Mouse (Mus musculus): ENCODE data around the gene Meaf6. TPM values are rescaled to one million over a fixed set of nuclear protein-coding genes. Genes with fewer than 3 reads are reported as not detected.
A peak's percentile ranks its signal among the peaks of the same experiment; 100 is the strongest.

The Meaf6 gene
- polyA plus RNA-seq, 1 experiment from 2014 or later, result 49.2 TPM

DNA sequence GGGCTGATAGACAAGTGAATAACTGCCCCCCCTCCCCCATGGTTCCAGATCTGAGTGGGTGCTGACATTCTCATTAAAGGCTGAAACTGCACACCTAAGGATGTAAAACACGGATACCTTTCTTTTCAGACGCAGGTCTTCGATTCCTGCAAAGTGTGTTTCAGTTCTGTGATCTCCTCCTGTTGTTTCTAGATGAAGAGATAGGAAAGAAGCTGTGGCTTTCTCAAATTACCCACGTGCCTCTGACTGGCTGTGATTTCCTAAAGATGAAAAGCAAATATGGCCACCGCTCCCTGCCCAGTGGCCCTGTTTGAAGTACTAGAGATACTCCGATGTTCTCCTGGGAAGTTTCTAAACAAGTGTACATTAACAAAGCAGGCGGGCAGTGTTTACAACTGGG is 53.4 kb downstream of the Meaf6 start:
- Histone ChIP-seq H3K79me2 (ENCODE audit: inconsistent target) (no peaks in the 10 kb centered on the region), H3K27ac (no peak overlapping the region), H3K36me3 (ENCODE audit: inconsistent target) (no peaks in the 10 kb centered on the region), H3K4me3 (ENCODE audit: inconsistent target) (no peak overlapping the region)
- 78% methylated on average over 7 of the region's 7 CpGs for WGBS (ENCODE audit: missing documents)

DNA sequence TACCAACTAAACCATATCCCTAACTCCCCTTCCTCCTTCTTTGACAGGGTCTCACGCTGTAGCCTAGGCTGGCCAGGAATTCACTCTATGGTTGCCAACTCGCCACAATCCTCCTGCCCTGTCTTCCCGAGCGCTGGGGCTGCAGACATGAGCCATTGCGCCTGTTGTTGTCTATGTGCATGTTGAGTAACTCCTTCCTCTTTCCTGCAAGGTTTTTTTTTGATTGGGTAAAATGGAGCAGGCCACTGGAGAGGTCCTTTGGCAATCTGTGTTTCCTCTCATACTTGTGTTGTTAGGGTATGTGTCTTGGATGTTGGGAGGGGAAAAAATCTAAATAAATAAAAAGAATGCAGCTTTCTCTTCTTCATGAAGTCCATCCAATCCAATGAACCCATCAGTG is 59.3 kb downstream of the Meaf6 start:
- Histone ChIP-seq H3K4me3 (ENCODE audit: inconsistent target) (no peak overlapping the region), H3K27ac (peak overlapping the region; percentile 90), H3K36me3 (ENCODE audit: inconsistent target) (no peaks in the 10 kb centered on the region), H3K79me2 (ENCODE audit: inconsistent target) (no peaks in the 10 kb centered on the region)
- 31% methylated on average over 5 of the region's 5 CpGs for WGBS (ENCODE audit: missing documents)

- H3K4me3 ChIP-seq (ENCODE audit: inconsistent target), result no peak overlapping the region
- no peaks in the 10 kb centered on the region for H3K79me2 ChIP-seq (ENCODE audit: inconsistent target)
- no peaks in the 10 kb centered on the region for H3K36me3 ChIP-seq (ENCODE audit: inconsistent target)
- 41% methylated on average over 7 of the region's 7 CpGs for WGBS (ENCODE audit: missing documents)
- H3K27ac ChIP-seq, result peak overlapping the region; percentile 90
Measured at GRCm38 (mm10) chr4:125144627-125145026, 59.7 kb downstream of the Meaf6 start.

GRCm38 (mm10) chr4:125145213-125145612 is 60.3 kb downstream of the Meaf6 start:
- Histone ChIP-seq H3K36me3 (ENCODE audit: inconsistent target) (no peaks in the 10 kb centered on the region), H3K4me3 (ENCODE audit: inconsistent target) (no peak overlapping the region), H3K79me2 (ENCODE audit: inconsistent target) (no peaks in the 10 kb centered on the region), H3K27ac (peak overlapping the region; percentile 90)
- 2% methylated on average over 10 of the region's 10 CpGs for WGBS (ENCODE audit: missing documents)

DNA sequence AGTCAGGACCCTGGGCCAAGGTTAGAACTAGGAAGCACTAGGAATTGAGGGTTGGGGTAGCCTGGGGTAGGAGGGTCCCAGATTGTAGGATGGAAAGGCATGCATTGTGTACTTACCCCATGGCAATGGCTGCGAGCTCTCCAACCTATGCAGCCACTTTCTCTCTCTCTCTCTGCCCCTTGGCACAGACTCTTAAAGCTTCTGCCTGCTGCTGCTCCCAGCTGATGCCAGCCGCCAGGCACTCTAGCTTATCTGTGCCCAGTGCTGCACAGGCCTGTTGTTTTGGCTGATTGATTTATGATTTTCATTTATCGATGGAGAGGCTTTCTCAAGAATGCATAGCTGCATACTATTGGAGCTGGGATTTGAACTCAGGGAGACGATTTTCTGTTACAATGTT is 63.0 kb downstream of the Meaf6 start:
- H3K4me3 ChIP-seq (ENCODE audit: inconsistent target), result no peak overlapping the region
- no peaks in the 10 kb centered on the region for H3K79me2 ChIP-seq (ENCODE audit: inconsistent target)
- WGBS (ENCODE audit: missing documents), result 93% methylated on average over 4 of the region's 4 CpGs
- no peaks in the 10 kb centered on the region for H3K36me3 ChIP-seq (ENCODE audit: inconsistent target)
- no peak overlapping the region for H3K27ac ChIP-seq

GRCm38 (mm10) chr4:125149460-125149859 is 64.5 kb downstream of the Meaf6 start:
- Histone ChIP-seq H3K4me3 (ENCODE audit: inconsistent target) (no peak overlapping the region), H3K36me3 (ENCODE audit: inconsistent target) (no peaks in the 10 kb centered on the region), H3K27ac (no peak overlapping the region), H3K79me2 (ENCODE audit: inconsistent target) (no peaks in the 10 kb centered on the region)
- WGBS (ENCODE audit: missing documents), result 81% methylated on average over 5 of the region's 5 CpGs

- Histone ChIP-seq H3K36me3 (ENCODE audit: inconsistent target) (no peaks in the 10 kb centered on the region), H3K79me2 (ENCODE audit: inconsistent target) (no peaks in the 10 kb centered on the region), H3K4me3 (ENCODE audit: inconsistent target) (no peak overlapping the region), H3K27ac (no peak overlapping the region)
- 100% methylated on average over 4 of the region's 6 CpGs for WGBS (ENCODE audit: missing documents)
Measured at GRCm38 (mm10) chr4:125152469-125152868, 67.5 kb downstream of the Meaf6 start.

- Histone ChIP-seq H3K36me3 (ENCODE audit: inconsistent target) (no peaks in the 10 kb centered on the region), H3K27ac (no peak overlapping the region), H3K79me2 (ENCODE audit: inconsistent target) (no peaks in the 10 kb centered on the region), H3K4me3 (ENCODE audit: inconsistent target) (no peak overlapping the region)
- 82% methylated on average over 4 of the region's 4 CpGs for WGBS (ENCODE audit: missing documents)
Measured at GRCm38 (mm10) chr4:125153659-125154241, 68.8 kb downstream of the Meaf6 start.

- no peaks in the 10 kb centered on the region for H3K79me2 ChIP-seq (ENCODE audit: inconsistent target)
- 86% methylated on average over 5 of the region's 5 CpGs for WGBS (ENCODE audit: missing documents)
- no peak overlapping the region for H3K4me3 ChIP-seq (ENCODE audit: inconsistent target)
- H3K36me3 ChIP-seq (ENCODE audit: inconsistent target), result no peaks in the 10 kb centered on the region
- no peak overlapping the region for H3K27ac ChIP-seq
Measured at GRCm38 (mm10) chr4:125155646-125156045, 70.7 kb downstream of the Meaf6 start.

GRCm38 (mm10) chr4:125157322-125157721 is 72.4 kb downstream of the Meaf6 start:
- H3K79me2 ChIP-seq (ENCODE audit: inconsistent target), result no peaks in the 10 kb centered on the region
- no peaks in the 10 kb centered on the region for H3K36me3 ChIP-seq (ENCODE audit: inconsistent target)
- no peak overlapping the region for H3K4me3 ChIP-seq (ENCODE audit: inconsistent target)
- WGBS (ENCODE audit: missing documents), result 84% methylated on average over 3 of the region's 3 CpGs
- no peak overlapping the region for H3K27ac ChIP-seq

- Histone ChIP-seq H3K36me3 (ENCODE audit: inconsistent target) (no peaks in the 10 kb centered on the region), H3K79me2 (ENCODE audit: inconsistent target) (no peaks in the 10 kb centered on the region), H3K4me3 (ENCODE audit: inconsistent target) (no peak overlapping the region), H3K27ac (no peak overlapping the region)
- 90% methylated on average over 2 of the region's 2 CpGs for WGBS (ENCODE audit: missing documents)
Measured at GRCm38 (mm10) chr4:125158081-125158480, 73.1 kb downstream of the Meaf6 start.

DNA sequence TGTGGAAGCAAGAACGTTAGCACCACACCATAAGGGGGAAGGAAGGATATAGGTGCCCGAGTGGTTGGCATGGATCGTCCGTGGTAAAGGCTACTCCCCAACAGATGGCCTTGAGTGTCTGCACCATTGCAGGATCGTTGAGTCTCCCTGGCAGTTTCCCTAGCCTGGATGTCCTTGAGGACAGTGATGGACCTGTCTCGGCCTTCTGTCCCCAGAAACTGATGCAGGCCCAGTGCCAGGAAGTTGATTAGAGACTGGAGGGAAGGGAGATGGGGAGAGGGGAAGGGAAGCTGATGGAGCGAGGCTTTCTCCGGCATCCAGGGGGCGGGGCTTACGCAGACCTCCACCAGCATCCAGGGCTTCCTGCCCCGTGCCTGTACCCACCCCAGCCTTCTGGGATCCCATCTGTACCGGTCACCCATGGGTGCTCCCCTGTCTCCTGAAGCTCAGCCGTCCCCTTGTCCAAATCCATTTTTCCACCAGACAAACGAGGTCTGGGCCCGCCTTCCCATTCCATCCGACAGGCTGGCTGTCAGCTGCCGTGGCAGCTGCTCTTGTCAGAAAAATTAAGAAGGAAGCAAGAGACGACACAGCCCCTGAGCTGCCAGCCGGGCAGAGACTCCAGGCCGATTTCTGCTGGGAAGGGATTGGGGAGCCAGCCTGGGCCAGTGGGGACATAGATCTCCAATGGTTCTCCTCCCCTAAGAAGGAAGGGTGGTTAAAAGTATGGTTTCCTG is 73.8 kb downstream of the Meaf6 start:
- H3K27ac ChIP-seq, result no peak overlapping the region
- no peaks in the 10 kb centered on the region for H3K36me3 ChIP-seq (ENCODE audit: inconsistent target)
- no peaks in the 10 kb centered on the region for H3K79me2 ChIP-seq (ENCODE audit: inconsistent target)
- H3K4me3 ChIP-seq (ENCODE audit: inconsistent target), result no peak overlapping the region
- WGBS (ENCODE audit: missing documents), result 85% methylated on average over 18 of the region's 20 CpGs

DNA sequence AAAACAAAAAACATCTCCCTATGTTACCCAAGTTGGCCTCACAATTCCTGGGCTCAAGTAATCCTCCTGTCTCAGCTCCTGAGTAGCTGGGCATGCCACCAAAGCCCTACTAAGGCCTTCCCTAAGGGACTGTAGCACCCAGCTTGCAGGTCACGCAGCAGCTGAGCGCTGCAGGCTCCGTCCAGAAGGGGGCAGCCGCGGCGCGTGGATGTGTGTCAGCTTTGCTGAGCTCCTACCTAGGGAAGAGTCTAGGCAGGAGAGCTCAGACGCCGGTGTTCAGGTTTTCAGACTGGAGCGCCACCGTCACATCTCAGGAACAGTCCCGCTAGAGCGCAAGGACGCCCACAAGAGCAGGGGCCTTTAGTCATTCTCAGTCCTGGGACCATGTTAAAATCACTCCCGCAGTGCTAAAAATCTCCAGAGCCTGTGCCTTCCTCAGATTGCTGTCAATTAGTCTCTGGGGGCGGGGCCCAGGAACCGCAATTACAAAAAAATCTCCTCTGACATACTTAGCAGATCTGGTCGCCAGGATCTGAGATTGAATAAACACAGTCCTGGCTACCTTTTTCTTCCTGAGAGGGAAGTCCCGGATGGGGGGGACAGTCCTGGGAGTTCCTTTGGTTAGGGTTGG is 75.5 kb downstream of the Meaf6 start:
- no peaks in the 10 kb centered on the region for H3K79me2 ChIP-seq (ENCODE audit: inconsistent target)
- H3K36me3 ChIP-seq (ENCODE audit: inconsistent target), result no peaks in the 10 kb centered on the region
- no peak overlapping the region for H3K4me3 ChIP-seq (ENCODE audit: inconsistent target)
- WGBS (ENCODE audit: missing documents), result 4% methylated on average over 19 of the region's 19 CpGs
- H3K27ac ChIP-seq, result no peak overlapping the region

- Histone ChIP-seq H3K79me2 (ENCODE audit: inconsistent target) (no peaks in the 10 kb centered on the region), H3K27ac (no peak overlapping the region), H3K36me3 (ENCODE audit: inconsistent target) (no peaks in the 10 kb centered on the region), H3K4me3 (ENCODE audit: inconsistent target) (no peak overlapping the region)
- 59% methylated on average over 5 of the region's 10 CpGs for WGBS (ENCODE audit: missing documents)
Measured at GRCm38 (mm10) chr4:125160951-125161331, 76.0 kb downstream of the Meaf6 start.

DNA sequence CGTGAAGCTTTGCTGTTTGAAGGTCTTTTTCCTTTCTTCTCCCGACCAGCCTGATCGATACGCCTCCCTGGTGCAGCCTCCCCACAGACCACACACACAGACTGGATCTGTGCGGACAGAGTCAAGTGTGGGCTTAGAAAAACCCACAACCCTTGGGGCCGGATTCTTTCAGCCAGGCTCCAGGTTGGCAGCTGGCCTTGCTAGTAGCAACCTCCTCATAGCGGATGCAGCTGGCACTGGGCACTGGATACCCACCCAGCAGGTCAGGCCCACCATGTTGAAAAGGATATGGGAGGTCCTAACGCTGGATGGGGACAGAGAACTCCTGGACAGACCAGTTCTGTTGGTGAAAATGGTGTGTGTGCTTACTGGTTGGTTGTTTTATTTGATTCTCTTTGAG is 76.5 kb downstream of the Meaf6 start:
- 87% methylated on average over 8 of the region's 8 CpGs for WGBS (ENCODE audit: missing documents)
- Histone ChIP-seq H3K36me3 (ENCODE audit: inconsistent target) (no peaks in the 10 kb centered on the region), H3K4me3 (ENCODE audit: inconsistent target) (no peak overlapping the region), H3K27ac (no peak overlapping the region), H3K79me2 (ENCODE audit: inconsistent target) (no peaks in the 10 kb centered on the region)

All from macrophage (primary cell).